Mouse (Mus musculus) adrenal gland, postnatal 4 days (tissue): ENCODE measurements around the gene Btf3. TPM values are rescaled to one million over a fixed set of nuclear protein-coding genes. Genes with fewer than 3 reads are reported as not detected.

Experiments
- DNase-seq, 2 experiments: peaks; one replicate each; pipeline ENCODE4 v3.0.0; 2021 to 2022; ENCODE audit warnings: low spot score in 2 of 2, mixed read lengths in 2 of 2
- long read RNA-seq, 2 experiments: library from polyadenylated mRNA; stranded (forward); transcript quantifications; one replicate each; pipeline ENCODE4 v2.0.0; 2021
- total RNA-seq, 2 experiments: library from RNA; stranded (reverse); gene quantifications; 2 replicates each; pipeline ENCODE4 v1.2.3; 2021

The Btf3 gene
- 100 to 1,000 TPM; 464 TPM for total RNA-seq
- long read RNA-seq, experiment 1, transcript Btf3-201 (6 exons, 1,091 nt) = minor isoform, 14 of 316 reads
- long read RNA-seq, experiment 1, transcript Btf3-205 (6 exons, 888 nt) = major isoform, 285 of 316 reads
- long read RNA-seq, experiment 1, transcript Btf3-204 (5 exons, 780 nt) = minor isoform, 7 of 316 reads
- long read RNA-seq, experiment 1, partial matches to known transcripts = 7 of 316 reads
- long read RNA-seq, experiment 1, other reads (novel, unspliced or antisense) = 3 of 316 reads
- long read RNA-seq, experiment 2, transcript Btf3-204 (5 exons, 780 nt) = minor isoform, 6 of 362 reads
- long read RNA-seq, experiment 2, transcript Btf3-205 (6 exons, 888 nt) = major isoform, 315 of 362 reads
- long read RNA-seq, experiment 2, transcript Btf3-201 (6 exons, 1,091 nt) = minor isoform, 19 of 362 reads
- long read RNA-seq, experiment 2, partial matches to known transcripts = 14 of 362 reads
- long read RNA-seq, experiment 2, other reads (novel, unspliced or antisense) = 5 of 362 reads

- peak; percentile 87 for DNase-seq
Measured at GRCm38 (mm10) chr13:98316480-98317245, at the start of gene Btf3. TSS of gene Btf3 (minus strand) at chr13:98317006.

GRCm38 (mm10) chr13:98365766-98366421 lies 49.1 kb upstream of the Btf3 start:
- no peak for DNase-seq

DNA sequence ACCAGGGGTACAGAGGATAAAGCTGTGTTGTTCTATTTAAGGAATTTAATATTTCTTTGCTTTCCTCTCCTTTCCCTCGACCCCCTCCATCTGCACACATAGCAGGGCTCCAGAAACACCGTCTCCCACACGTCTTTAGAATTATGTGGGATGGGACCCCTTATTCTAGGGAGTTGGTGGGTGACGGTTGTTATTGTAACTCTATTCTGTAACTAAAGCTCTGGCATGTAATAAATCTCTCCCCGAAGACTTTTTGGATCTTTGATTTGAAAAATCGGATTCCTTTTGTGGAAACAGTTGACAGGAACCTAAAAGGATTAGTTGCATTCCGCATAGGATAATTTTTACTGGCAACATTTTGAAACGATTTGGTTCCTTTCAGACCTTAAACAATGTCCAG lies 48.3 kb upstream of the Btf3 start:
- no peak for DNase-seq

DNA sequence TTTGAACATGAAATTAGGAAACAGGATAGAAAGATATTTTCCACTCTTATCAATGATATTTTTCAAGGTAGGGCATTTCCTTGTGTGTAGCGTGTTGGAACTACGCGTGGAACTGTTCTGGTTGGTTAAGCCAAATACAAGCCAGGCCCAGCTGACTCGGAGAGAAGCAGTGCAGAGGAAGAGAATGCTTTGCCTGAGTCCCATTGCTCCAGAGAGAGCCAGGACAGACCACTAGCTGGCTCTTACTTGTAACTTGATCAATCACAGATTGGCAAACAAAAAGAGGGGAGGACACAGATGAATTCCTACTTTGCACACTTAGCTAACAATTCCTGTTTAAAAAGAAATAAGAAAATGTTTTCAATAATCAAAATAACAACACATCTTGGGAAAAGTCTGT lies 46.2 kb upstream of the Btf3 start:
- no peak for DNase-seq

- DNase-seq = no peak
Measured at GRCm38 (mm10) chr13:98361161-98361560, 44.4 kb upstream of the Btf3 start.

- no peak for DNase-seq
Measured at GRCm38 (mm10) chr13:98360391-98360790, 43.6 kb upstream of the Btf3 start.

GRCm38 (mm10) chr13:98359337-98359736 lies 42.5 kb upstream of the Btf3 start:
- no peak for DNase-seq

DNA sequence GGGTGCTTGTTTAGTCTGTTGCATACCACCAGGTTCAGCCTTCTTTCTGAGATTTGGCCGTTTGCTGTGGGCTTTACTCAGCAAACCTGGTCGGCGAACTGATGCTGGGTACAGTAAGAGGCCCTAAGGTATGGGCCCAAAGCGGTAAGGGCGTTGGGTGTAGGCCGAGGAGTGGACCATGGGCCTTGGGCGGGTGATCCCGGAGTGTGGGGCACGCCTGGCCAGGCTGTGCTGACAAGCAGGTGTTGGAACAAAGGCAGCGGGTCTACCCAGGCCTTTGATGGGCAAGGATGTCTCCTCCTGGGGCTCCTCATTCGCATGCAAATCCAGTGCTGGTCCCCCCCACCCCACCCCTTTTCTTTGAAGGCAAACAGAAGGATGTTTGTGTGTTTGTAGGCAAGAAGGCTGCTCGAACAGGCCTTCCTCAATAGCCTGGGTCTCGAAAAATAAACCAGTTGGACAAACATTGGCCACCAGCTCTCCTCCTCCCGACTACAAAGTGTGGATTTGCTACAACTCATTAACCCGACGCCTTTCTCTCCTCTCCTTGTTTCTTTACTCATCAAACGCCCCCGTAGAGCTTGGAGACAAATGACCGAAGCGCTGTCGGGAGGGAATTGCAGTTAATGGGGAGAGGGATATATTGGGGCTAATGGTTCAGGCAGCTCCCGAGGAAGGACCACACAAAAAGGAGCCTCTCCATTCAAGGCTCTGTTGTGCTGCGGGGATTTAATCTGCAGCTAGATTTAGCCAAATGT lies 41.8 kb upstream of the Btf3 start:
- DNase-seq = no peak

DNA sequence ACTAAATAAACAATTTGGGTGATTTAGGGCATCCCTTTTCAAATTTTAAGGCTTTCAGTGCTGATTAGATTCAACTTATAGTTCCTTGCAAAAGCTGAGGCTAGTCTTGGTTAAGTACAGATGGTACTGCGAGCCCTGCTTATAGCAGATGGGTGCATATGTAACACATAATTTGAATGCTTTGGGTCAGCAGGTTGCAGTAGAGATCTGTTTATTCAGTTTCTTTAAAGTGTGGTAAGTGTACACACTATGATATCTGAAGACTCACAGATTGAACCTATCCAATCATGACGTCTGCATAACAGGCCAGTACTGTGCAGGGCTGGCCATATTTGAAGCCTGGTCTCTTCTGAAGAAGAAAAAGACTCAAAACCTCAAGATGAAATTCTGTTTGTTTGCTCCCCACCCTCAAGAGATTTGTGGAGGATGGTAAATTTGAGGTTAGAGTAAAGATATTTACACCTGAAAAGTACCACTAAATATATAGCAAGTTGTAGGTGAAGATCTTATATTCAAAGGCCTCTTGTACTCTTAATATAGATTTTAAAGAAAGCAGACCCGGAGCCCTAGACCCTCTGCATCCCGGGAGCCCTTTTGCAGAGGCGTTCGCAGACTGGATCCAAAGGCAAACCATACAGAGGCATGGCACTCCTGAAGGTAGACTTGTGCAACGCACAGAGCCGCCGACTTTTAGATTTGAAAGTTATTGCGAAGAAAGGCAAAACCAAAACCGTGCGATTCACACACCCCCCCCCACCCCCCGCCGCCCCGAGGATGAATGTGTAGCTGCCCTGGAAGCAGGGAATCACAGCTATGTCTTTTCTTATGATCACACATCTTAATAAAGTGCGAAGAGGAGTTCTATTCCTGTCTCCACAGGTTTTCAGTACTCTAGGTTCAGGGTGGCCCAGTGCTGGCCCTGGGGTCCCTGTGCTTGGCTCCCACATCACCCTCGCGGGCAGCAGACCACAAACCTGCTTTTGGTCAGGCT lies 40.9 kb upstream of the Btf3 start:
- no peak for DNase-seq

DNA sequence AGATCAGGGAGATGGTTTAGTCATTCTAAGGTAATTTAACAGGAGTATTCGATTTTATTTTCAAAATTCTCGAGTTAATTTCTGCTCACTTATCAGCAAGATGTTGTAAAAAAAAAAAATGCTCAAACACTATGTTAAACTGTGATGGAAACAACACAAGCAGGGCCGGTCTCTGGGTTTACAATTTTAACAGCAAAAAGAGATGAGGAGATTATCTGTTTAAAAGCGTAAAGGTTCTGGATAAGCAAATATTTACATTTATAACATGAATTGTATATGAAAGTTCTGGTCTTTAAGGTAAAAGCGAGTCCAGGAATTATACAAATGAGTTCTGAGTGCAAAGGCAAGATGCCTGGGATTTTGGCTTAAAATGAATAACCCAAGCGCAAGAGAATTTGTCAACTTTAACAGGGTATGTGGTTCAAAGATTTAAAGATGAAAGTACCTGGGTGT lies 40.2 kb upstream of the Btf3 start:
- no peak for DNase-seq

DNA sequence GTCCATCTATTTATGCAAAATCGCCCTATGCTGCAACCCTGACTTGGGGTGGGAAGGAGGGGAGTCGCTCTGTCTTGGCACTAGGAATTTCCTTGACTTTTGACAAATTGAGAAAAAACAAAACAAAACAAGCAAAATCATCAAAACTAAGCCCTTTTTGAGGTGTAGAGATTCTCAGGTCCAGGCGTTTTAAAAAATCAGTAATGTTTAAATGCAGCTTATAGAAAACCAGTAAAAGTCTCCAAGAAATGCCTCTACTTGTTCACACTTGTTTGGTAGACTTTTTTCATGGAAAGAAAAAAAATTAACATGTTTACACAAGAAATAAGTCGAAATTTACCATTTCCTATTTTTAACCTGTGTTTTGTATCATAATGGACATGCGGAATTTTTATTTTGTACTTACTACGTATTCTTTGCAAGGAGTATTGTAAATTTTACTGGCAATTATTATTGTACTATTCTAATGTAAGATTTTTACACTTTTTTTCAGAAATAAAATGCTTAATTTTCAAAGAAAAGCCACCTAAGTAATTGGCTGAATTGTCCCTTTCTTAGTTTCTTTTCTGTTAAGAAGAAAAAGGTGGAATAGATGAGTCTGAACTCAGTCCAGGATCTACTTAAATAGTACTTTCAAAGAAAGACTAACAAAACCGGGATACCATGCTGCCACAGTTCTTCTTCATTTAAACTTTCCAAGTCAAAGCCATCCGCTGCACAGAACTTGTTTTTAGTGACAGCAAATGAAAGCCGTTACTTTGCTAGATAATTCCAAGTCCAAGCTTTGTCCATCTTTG lies 39.6 kb upstream of the Btf3 start:
- DNase-seq = no peak

DNA sequence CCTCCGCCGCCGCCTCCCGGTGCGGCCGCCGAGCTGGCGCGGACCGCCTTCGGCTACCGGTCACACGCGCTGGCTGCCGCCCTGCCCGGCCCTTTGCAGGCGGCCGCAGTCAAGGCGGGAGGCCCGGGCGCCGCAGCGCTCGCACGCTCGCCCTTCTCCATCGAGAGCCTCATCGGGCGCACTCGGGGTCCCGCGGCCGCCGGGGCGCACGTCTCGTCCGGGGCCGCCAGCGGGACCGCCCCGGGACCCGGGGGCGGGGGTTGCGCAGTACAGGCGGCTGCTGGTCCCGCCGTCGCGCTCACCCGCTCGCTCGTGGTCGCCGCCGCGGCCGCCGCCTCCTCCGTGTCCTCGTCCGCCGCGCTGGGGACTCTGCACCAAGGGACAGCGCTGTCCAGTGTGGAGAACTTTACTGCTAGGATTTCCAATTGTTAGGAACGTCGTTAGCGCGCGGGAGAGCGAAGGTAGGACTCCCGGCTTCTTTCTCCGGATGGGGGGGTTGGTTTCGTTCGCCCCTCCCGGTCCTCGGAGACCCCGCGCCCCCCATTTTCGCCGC lies 38.8 kb upstream of the Btf3 start:
- DNase-seq = no peak

GRCm38 (mm10) chr13:98354871-98355558 lies 38.2 kb upstream of the Btf3 start:
- no peak for DNase-seq

GRCm38 (mm10) chr13:98354090-98354801 lies 37.4 kb upstream of the Btf3 start, which contains the start of gene Foxd1:
TSS of gene Foxd1 (plus strand) at chr13:98354242.
- DNase-seq = peak in 1 of 2 experiments; percentile 18

DNA sequence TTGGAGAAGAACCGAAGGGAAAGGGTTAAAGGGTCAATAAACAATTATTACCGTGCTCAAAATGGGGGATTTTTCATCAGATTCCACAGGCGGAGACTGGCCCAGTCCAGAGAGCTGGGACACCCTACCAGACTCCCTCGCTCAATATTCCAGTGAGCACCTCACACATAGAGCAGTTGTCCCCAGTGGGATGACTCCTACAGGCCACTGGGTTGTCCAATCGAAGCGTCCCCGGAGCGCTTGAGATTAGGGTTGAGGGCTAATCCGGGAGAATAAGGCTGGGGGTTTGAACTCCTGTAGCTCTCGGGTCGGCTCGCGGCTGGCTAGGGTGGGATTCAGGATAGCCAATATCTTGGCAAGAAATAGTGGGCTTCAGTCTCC lies 36.9 kb upstream of the Btf3 start:
- no peak for DNase-seq

GRCm38 (mm10) chr13:98352381-98352975 lies 35.7 kb upstream of the Btf3 start:
- DNase-seq = no peak

DNA sequence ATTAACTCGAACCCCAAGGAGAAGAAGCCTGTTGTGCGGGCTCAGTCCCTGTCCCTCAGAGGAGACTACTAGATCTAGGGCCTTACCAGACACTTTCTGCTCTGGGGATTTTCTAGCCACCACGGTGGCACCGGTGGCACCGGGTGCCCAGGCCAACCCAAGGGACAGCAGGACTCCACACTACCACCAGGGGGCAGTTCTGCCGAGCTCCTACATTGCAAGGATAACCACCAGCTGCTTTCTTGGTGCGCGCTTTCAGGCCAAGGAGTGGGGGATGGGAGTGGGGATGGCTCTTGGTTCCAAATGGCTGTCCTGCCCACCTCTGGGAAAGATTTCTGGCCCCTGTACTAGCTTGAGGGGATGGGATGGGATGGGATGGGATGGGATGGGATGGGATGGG lies 34.7 kb upstream of the Btf3 start:
- no peak for DNase-seq
